Mouse (Mus musculus) G1E (cell line): ENCODE results near the gene Fus.

Source experiments
- CTCF ChIP-seq: IDR thresholded peaks from 2 replicates; pipeline ENCODE4 v1.5.1; 2012; ENCODE audit warnings: low read depth, low read length, inconsistent platforms, mixed read lengths
- GATA1 ChIP-seq: IDR thresholded peaks from 2 replicates; pipeline ENCODE4 v1.6.1; 2012; ENCODE audit warnings: borderline replicate concordance, low read length, inconsistent platforms, mixed read lengths
- GATA2 ChIP-seq: IDR thresholded peaks from 2 replicates; pipeline ENCODE4 v1.6.1; 2012; ENCODE audit warnings: low read depth, low read length, inconsistent platforms, borderline replicate concordance
- POLR2AphosphoS5 ChIP-seq: IDR thresholded peaks from 2 replicates; pipeline ENCODE4 v1.6.1; 2012; ENCODE audit warnings: low read depth, low read length, inconsistent platforms; ENCODE audit not compliant: insufficient replicate concordance
- TAL1 ChIP-seq: conservative IDR thresholded peaks from 2 replicates; pipeline ENCODE4 v1.6.1; 2012; ENCODE audit warnings: low read depth, low read length, inconsistent platforms, mixed read lengths

DNA sequence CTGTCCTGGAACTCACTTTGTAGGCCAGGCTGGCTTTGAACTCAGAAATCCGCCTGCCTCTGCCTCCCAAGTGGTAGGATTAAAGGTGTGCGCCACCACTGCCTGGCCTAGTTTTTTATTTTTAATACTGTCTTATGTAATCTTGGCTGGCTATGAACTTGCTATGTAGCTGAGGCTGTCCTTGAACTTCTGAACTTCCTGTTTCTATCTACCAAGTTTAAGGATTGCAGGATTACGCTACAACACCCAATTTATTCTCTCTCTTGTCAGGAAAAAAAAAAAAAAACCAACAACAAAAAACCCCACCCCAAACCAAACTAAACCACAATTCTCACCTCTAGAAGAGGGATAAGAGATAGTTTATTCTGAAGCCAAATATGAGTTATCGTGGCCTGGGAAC is 66.4 kb downstream of the Fus start:
- TF ChIP-seq CTCF = no peak
- TF ChIP-seq GATA1 = no peak
- no peak for TF ChIP-seq TAL1
- no peak for TF ChIP-seq POLR2AphosphoS5
- no peak for TF ChIP-seq GATA2
